Mouse (Mus musculus) olfactory bulb, adult 2 months (tissue): Measurements from ENCODE around the gene Rbm19.

Experiments used
- CTCF ChIP-seq: fragments of 200-500 bp; IDR thresholded peaks from 2 replicates; pipeline ENCODE4 v1.5.1; 2012; ENCODE audit warnings: low read depth, mild to moderate bottlenecking, low read length, moderate library complexity; ENCODE audit not compliant: insufficient read depth
- POLR2A ChIP-seq: fragments of 200-500 bp; IDR thresholded peaks from 2 replicates; pipeline ENCODE4 v1.6.1; 2012; ENCODE audit warnings: mild to moderate bottlenecking, low read depth, low read length, moderate library complexity; ENCODE audit not compliant: insufficient read depth

DNA sequence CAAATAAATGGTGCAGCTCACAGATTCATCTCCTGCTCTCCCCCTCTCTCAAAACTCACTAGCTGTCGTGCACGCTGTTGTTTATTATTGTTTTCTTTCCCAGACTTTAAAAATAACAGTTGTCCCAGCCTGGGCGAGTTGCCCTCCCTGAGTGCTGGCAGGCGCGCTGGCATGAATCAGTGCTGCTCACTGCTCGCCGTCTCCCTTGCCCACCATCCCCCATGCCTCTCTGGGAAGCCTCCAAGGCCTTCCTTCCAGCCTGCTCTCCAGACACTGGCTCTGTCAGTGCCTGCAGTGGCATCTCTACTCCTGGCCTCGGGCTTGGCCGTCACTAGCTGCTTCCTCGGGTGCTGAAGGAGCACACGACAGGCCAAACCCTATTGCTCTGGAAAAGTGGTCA lies 48.2 kb downstream of the Rbm19 start:
- TF ChIP-seq CTCF (no peak), POLR2A (no peak)
